Mouse (Mus musculus) midbrain, embryonic 16.5 days (tissue): ENCODE data around the gene Gm3115. TPM values are rescaled to one million over a fixed set of nuclear protein-coding genes. Genes with fewer than 3 reads are reported as not detected.
"Not testable (repeated sequence)": the region's sequence is repeated elsewhere in the genome, so short reads cannot be mapped to it uniquely, and the experiment has no call there.

Experiments used
- ATAC-seq: fragments of 200-750 bp; cut with Nextera tagmentation; 2 replicates; pipeline ENCODE4 v1.8.0; 2017; ENCODE audit warnings: moderate TSS enrichment
- H3K27ac ChIP-seq: fragments of 300-500 bp; sonication (generic); 2 replicates; pipeline ENCODE4 v1.5.1; 2014; ENCODE audit warnings: mild to moderate bottlenecking, low read length, mixed read lengths
- H3K27me3 ChIP-seq: fragments of 300-500 bp; sonication (generic); 2 replicates; pipeline ENCODE4 v1.6.1; 2014; ENCODE audit warnings: low read depth, low read length, mixed read lengths; ENCODE audit not compliant: control insufficient read depth, insufficient read depth
- H3K36me3 ChIP-seq: fragments of 300-500 bp; sonication (generic); 2 replicates; pipeline ENCODE4 v1.6.1; 2014; ENCODE audit warnings: mild to moderate bottlenecking, low read length, moderate library complexity, mixed read lengths; ENCODE audit not compliant: control insufficient read depth, insufficient read depth
- H3K4me1 ChIP-seq: fragments of 300-500 bp; sonication (generic); 2 replicates; pipeline ENCODE4 v1.6.1; 2014; ENCODE audit warnings: mild to moderate bottlenecking, low read length, mixed read lengths; ENCODE audit not compliant: control insufficient read depth, insufficient read depth
- H3K4me2 ChIP-seq: fragments of 300-500 bp; sonication (generic); 2 replicates; pipeline ENCODE4 v1.6.1; 2014; ENCODE audit warnings: mild to moderate bottlenecking, low read length, mixed read lengths
- H3K4me3 ChIP-seq: fragments of 300-500 bp; sonication (generic); 2 replicates; pipeline ENCODE4 v1.5.1; 2014; ENCODE audit warnings: low read depth, mild to moderate bottlenecking, low read length, moderate library complexity, mixed read lengths
- H3K9ac ChIP-seq: fragments of 300-500 bp; sonication (generic); 2 replicates; pipeline ENCODE4 v1.6.1; 2014; ENCODE audit warnings: low read depth, low read length, mixed read lengths
- H3K9me3 ChIP-seq: fragments of 300-500 bp; sonication (generic); replicated peaks from 2 replicates; pipeline ENCODE4 v1.6.1; 2014; ENCODE audit warnings: mild to moderate bottlenecking, low read length, mixed read lengths; ENCODE audit not compliant: control insufficient read depth, poor library complexity, severe bottlenecking
- WGBS: fragments of 180-500 bp; shearing (Covaris S2); extraction: QIAGEN DNeasy Blood & Tissue Kit; methylation state at CpG from one replicate; pipeline ENCODE4 v1.1.7; 2014; 5-methylcytosine and 5-hydroxymethylcytosine counted together
- polyA plus RNA-seq: library from polyadenylated mRNA; unstranded; fragments of >200 nt; fragmentation: Nextera tagmentation; extraction: Ambion mirVana; gene quantifications from 2 replicates; pipeline ENCODE4 v1.2.1, GENCODE M21; 2015

The Gm3115 gene
- not detected in 2 replicates for polyA plus RNA-seq

DNA sequence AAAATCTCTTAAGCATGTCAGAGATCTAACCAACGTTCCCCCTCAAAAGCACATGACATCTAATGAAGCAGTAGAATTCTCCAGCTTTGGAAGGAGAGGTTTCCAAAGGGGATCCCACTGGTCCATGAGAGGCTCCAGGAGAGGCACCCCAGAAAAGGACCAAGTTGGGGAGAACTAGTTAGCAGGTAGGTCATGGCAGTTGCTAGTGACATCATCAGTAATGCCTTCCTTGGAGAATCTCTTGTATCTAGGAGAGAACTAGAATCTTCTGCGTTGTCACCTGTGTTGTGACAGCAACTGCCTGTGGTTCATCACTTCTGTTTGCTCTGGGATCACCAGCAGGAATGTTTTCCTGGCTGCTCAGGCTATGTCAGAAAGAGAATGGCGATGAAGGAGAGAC lies at the start of gene Gm3115:
Gene Gm3115 (plus strand): TSS at position 301 of the 400 bp plus-strand sequence.
- ATAC-seq, H3K9ac ChIP-seq, H3K4me1 ChIP-seq, H3K27me3 ChIP-seq, H3K36me3 ChIP-seq, H3K27ac ChIP-seq, H3K4me2 ChIP-seq, H3K9me3 ChIP-seq, H3K4me3 ChIP-seq: not testable (repeated sequence)
- 65% methylated on average over 3 of the region's 3 CpGs for WGBS

DNA sequence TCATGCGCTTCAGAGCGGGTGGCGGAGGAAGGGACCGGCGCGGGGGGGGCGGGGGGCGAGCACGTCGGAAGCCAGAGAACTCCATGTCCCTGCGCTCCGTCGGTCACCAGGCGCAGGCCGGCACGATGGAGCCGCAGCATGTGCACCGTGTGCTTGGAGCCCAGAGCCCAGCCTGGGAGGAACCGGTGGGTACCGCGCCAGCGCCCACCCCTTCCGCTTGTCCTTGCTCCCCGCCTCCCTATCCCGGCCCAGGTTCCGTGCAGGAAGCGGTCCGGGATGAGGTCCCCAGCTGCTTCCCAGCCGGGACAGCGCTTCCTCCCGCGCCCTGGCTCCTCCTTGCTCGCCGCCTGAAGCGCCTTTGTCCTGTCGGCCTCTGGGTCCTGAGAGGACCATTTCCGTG lies 26.5 kb downstream of the Gm3115 start, which contains the start of gene Gm8108:
Gene Gm8108 (plus strand): TSS at position 101 of the 400 bp plus-strand sequence.
- H3K4me1 ChIP-seq: not testable (repeated sequence)
- H3K9ac ChIP-seq: peak within 1 kb of the TSS; percentile 61

DNA sequence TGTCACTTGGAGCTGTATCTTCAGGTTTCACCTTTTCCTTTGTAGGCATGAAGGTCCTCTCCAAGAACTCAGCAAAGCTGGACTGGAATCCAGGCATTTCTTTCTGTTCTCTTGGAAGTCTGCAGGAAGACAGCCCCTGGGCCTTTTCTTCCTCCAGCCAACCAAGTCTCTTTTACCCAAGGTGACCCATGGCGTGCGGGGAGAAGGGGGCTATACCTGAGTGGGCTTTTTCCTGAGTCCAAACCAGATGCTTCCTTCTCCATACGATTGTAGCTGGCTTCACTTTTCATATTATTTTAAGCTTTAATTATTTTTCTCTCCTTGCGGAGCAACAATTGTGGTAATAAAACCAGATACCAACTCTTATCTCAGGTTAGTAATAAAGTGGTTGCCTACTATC lies 57.7 kb downstream of the Gm3115 start:
- not testable (repeated sequence) for ATAC-seq, H3K4me1 ChIP-seq, H3K9me3 ChIP-seq, H3K27ac ChIP-seq, H3K36me3 ChIP-seq, H3K4me3 ChIP-seq, H3K27me3 ChIP-seq, H3K9ac ChIP-seq, H3K4me2 ChIP-seq
- WGBS: 84% methylated on average over 3 of the region's 4 CpGs

More for the DNA sequence above, 26.5 kb downstream of the Gm3115 start, which contains the start of gene Gm8108:
- WGBS: 2% methylated on average over 22 of the region's 37 CpGs
- not testable (repeated sequence) for ATAC-seq, H3K36me3 ChIP-seq, H3K9me3 ChIP-seq, H3K27me3 ChIP-seq, H3K27ac ChIP-seq
- Histone ChIP-seq H3K4me3 (peak within 1 kb of the TSS; percentile 47), H3K4me2 (peak within 1 kb of the TSS; percentile 53)

Other genes with a start within 250 kb of the Gm3115 start
- gene Gm3033, start 237.9 kb upstream of the Gm3115 start, polyA plus RNA-seq: 0.93 TPM in 1 of 2 replicates, not detected in the other
- gene Gm2916, start 199.9 kb upstream of the Gm3115 start, polyA plus RNA-seq: not detected in 2 replicates
- not detected in 2 replicates for gene Gm3029, start 152.4 kb upstream of the Gm3115 start, polyA plus RNA-seq
- 2.4 and 2.5 TPM in 2 replicates for gene Gm3095, start 120.6 kb upstream of the Gm3115 start, polyA plus RNA-seq
- not detected in 2 replicates for gene Gm3099, start 85.7 kb upstream of the Gm3115 start, polyA plus RNA-seq
- 3.6 and 5.7 TPM in 2 replicates for gene Gm5796, start 60.2 kb upstream of the Gm3115 start, polyA plus RNA-seq
- gene Gm8108, start 26.4 kb downstream of the Gm3115 start, polyA plus RNA-seq: 7.0 and 7.3 TPM in 2 replicates
- gene Gm3127, start 80.9 kb downstream of the Gm3115 start, polyA plus RNA-seq: not detected in 2 replicates
- gene Gm2974, start 98.5 kb downstream of the Gm3115 start, polyA plus RNA-seq: 11.4 and 12.6 TPM in 2 replicates
- gene Gm3138, start 165.5 kb downstream of the Gm3115 start, polyA plus RNA-seq: not detected in 2 replicates
- not detected in 2 replicates for gene Gm3149, start 233.2 kb downstream of the Gm3115 start, polyA plus RNA-seq